Mouse (Mus musculus): ENCODE data around the gene Hmgcs1. TPM values are rescaled to one million over a fixed set of nuclear protein-coding genes. Genes with fewer than 3 reads are reported as not detected.

The Hmgcs1 gene
- polyA plus RNA-seq, 1 experiment from 2014 or later: 167 TPM

DNA sequence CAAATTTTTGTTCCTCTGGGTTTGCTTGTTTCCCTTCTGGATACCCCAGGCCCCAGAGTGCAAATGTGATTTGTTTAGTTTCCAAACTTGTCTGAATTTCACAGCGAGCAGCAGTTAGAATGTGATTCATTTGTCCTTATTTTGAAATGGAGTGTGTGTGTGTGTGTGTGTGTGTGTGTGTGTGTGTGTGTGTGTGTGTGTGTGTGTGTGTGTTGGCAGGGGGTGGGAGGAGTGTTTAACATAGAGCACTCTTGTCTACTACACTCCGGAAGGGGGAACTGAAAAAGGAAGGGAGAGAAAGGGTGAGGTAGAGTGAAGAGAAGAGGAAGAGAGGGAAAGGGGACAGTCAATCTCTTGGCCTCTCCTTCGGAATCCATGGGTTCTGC lies 64.4 kb downstream of the Hmgcs1 start:
- no peaks in the 10 kb centered on the region for H3K36me3 ChIP-seq (replicated peaks)
- H3K27me3 ChIP-seq: peaks cover 17% of the 10 kb centered on the region
- H3K4me1 ChIP-seq (replicated peaks): peaks cover 13% of the 10 kb centered on the region; the same call in 1 of the 2 replicates
- no peak overlapping the region for H3K9ac ChIP-seq
- H3K4me3 ChIP-seq (replicated peaks): no peak overlapping the region
- no peak for ATAC-seq (ENCODE audit: insufficient read depth)
- no peak overlapping the region for H3K27ac ChIP-seq (replicated peaks)
- 17% methylated on average over 3 of the region's 3 CpGs for WGBS (ENCODE audit: insufficient replicate concordance)
- H3K4me2 ChIP-seq: peak overlapping the region; percentile 72
- no peaks in the 10 kb centered on the region for H3K9me3 ChIP-seq (replicated peaks)

DNA sequence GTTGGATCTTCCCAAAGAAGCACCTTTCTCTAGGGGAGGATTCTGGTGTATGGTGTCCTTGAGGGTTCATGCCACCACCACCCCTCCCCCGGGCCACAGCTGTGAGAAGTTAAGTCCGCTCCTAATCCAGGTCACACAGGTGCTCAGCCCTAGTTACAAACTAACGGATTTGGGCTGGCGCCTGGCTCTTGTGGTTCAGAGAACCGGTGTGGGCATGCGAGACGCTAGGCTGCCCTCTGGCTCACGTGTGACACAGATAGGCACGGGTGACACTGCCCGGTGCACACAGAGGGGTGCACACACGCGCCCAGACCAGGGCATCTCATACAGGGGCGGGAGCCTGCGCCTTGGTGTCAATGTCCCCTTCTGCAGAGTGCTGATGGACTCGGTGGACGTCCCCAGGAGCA lies 65.0 kb downstream of the Hmgcs1 start:
- Histone ChIP-seq H3K27me3 (peaks cover 17% of the 10 kb centered on the region), H3K9me3 (replicated peaks) (no peaks in the 10 kb centered on the region), H3K4me2 (peak overlapping the region; percentile 72), H3K4me1 (replicated peaks) (peaks cover 13% of the 10 kb centered on the region; the same call in 1 of the 2 replicates), H3K27ac (replicated peaks) (no peak overlapping the region), H3K36me3 (replicated peaks) (no peaks in the 10 kb centered on the region), H3K4me3 (replicated peaks) (peak overlapping the region; percentile 48), H3K9ac (no peak overlapping the region; the same call in 1 of the 2 replicates)
- WGBS (ENCODE audit: insufficient replicate concordance): 2% methylated on average over 16 of the region's 16 CpGs
- peak; percentile 29; the same call in 1 of the 2 replicates for ATAC-seq (ENCODE audit: insufficient read depth)

GRCm38 (mm10) chr13:119755681-119756471 lies 65.7 kb downstream of the Hmgcs1 start, which contains the start of gene Nim1k:
TSS of gene Nim1k (minus strand) at chr13:119755882.
- no peaks in the 10 kb centered on the region for H3K9me3 ChIP-seq (replicated peaks)
- no peak within 1 kb of the TSS; the same call in 1 of the 2 replicates for H3K9ac ChIP-seq
- no peak within 1 kb of the TSS for H3K27ac ChIP-seq (replicated peaks)
- peaks cover 13% of the 10 kb centered on the region; the same call in 1 of the 2 replicates for H3K4me1 ChIP-seq (replicated peaks)
- H3K27me3 ChIP-seq: peaks cover 17% of the 10 kb centered on the region
- WGBS (ENCODE audit: insufficient replicate concordance): 4% methylated on average over 43 of the region's 43 CpGs
- peak within 1 kb of the TSS; percentile 72 for H3K4me2 ChIP-seq
- ATAC-seq (ENCODE audit: insufficient read depth): peak; percentile 77
- H3K36me3 ChIP-seq (replicated peaks): no peaks in the 10 kb centered on the region
- H3K4me3 ChIP-seq (replicated peaks): peak within 1 kb of the TSS; percentile 48

DNA sequence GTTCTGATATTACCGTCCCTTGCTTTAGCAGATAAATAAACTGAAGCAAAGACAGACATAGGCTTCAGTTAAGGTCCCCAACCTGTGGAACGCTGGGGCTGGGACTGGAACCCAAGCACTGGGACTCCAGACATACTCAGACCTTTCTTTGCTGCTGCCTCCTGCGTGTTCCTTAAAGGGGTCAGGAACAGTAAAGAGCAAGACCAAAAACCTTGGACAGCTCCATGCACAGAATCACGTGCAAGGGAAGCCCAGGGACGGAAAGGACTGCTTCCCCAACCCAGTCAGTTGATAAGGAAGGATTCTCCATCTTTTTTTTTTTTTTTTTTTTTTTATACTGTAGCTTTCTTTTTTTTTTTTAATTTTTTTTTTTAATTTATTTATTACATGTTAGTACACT lies 66.7 kb downstream of the Hmgcs1 start:
- no peak overlapping the region for H3K4me3 ChIP-seq (replicated peaks)
- H3K27ac ChIP-seq (replicated peaks): no peak overlapping the region
- H3K4me2 ChIP-seq: no peak overlapping the region
- H3K27me3 ChIP-seq: peaks cover 17% of the 10 kb centered on the region
- H3K9me3 ChIP-seq (replicated peaks): no peaks in the 10 kb centered on the region
- 45% methylated on average over 5 of the region's 5 CpGs for WGBS (ENCODE audit: insufficient replicate concordance)
- ATAC-seq (ENCODE audit: insufficient read depth): no peak
- H3K4me1 ChIP-seq (replicated peaks): peaks cover 13% of the 10 kb centered on the region; the same call in 1 of the 2 replicates
- H3K36me3 ChIP-seq (replicated peaks): no peaks in the 10 kb centered on the region; the same call in 1 of the 2 replicates
- H3K9ac ChIP-seq: no peak overlapping the region

Other genes with a start within 250 kb of the Hmgcs1 start
- 18.6 and 19.7 TPM in 2 replicates for gene 4833420G17Rik, start 227.6 kb upstream of the Hmgcs1 start, polyA plus RNA-seq (2015; fragmentation: Nextera tagmentation; extraction: Ambion mirVana)
- gene Tmem267, start 202.3 kb upstream of the Hmgcs1 start, polyA plus RNA-seq (2015; fragmentation: Nextera tagmentation; extraction: Ambion mirVana): 0.37 and 0.44 TPM in 2 replicates
- gene 3110070M22Rik, start 202.0 kb upstream of the Hmgcs1 start, polyA plus RNA-seq (2015; fragmentation: Nextera tagmentation; extraction: Ambion mirVana): 0.13 TPM in 1 of 2 replicates, not detected in the other
- not detected in 2 replicates for gene Ccl28, start 66.6 kb upstream of the Hmgcs1 start, polyA plus RNA-seq (2015; fragmentation: Nextera tagmentation; extraction: Ambion mirVana)
- gene Nim1k, start 65.5 kb downstream of the Hmgcs1 start, polyA plus RNA-seq (2015; fragmentation: Nextera tagmentation; extraction: Ambion mirVana): 0.09 and 0.10 TPM in 2 replicates
- 12.1 and 12.5 TPM in 2 replicates for gene Zfp131, start 100.5 kb downstream of the Hmgcs1 start, polyA plus RNA-seq (2015; fragmentation: Nextera tagmentation; extraction: Ambion mirVana)
- not detected in 2 replicates for gene AF067063, start 139.8 kb downstream of the Hmgcs1 start, polyA plus RNA-seq (2015; fragmentation: Nextera tagmentation; extraction: Ambion mirVana)
- gene D13Ertd608e, start 145.6 kb downstream of the Hmgcs1 start, polyA plus RNA-seq (2015; fragmentation: Nextera tagmentation; extraction: Ambion mirVana): not detected in 2 replicates
- not detected in 2 replicates for gene Tcstv1, start 204.4 kb downstream of the Hmgcs1 start, polyA plus RNA-seq (2015; fragmentation: Nextera tagmentation; extraction: Ambion mirVana)
- gene Gm21761, start 238.9 kb downstream of the Hmgcs1 start, polyA plus RNA-seq (2015; fragmentation: Nextera tagmentation; extraction: Ambion mirVana): not detected in 2 replicates

Measured in liver, embryonic 15.5 days (tissue).